Mouse (Mus musculus): ENCODE measurements around the gene Nfkbib.

GRCm38 (mm10) chr7:28787884-28788283 lies 20.6 kb upstream of the Nfkbib start:
- TF ChIP-seq EP300 (IDR thresholded peaks at IDR 0.05; ENCODE audit: low read depth) (no peak), CTCF (IDR thresholded peaks at IDR 0.05; ENCODE audit: low read depth) (no peak)

Measured in heart, postnatal 0 days (tissue).